Mouse (Mus musculus): ENCODE data around the gene Tbca. TPM values are rescaled to one million over a fixed set of nuclear protein-coding genes. Genes with fewer than 3 reads are reported as not detected.
A peak's percentile ranks its signal among the peaks of the same experiment; 100 is the strongest.

The Tbca gene
- total RNA-seq (2021) = 100 to 1,000 TPM; 110 to 128 TPM

GRCm38 (mm10) chr13:94788771-94789649, at the start of gene Tbca:
Tbca (plus strand) TSS chr13:94788910.
- intact Hi-C loops (cut with DNase I) = no loop called here
- DNase-seq (ENCODE audit: low spot score in 2 of 2) = peak; percentile 85

GRCm38 (mm10) chr13:94745176-94745575, 43.5 kb upstream of the Tbca start:
- intact Hi-C loops (cut with DNase I) = no loop called here
- no peak for DNase-seq (ENCODE audit: low spot score in 2 of 2)

GRCm38 (mm10) chr13:94765852-94766251, 22.9 kb upstream of the Tbca start:
- DNase-seq (ENCODE audit: low spot score in 2 of 2) = no peak
- intact Hi-C loops (cut with DNase I) = no loop called here

- intact Hi-C loops (cut with DNase I) = no loop called here
- no peak for DNase-seq (ENCODE audit: low spot score in 2 of 2)
These were observed 20.1 kb upstream of the Tbca start for GRCm38 (mm10) chr13:94768460-94769154.

- intact Hi-C loops (cut with DNase I) = no loop called here
- no peak for DNase-seq (ENCODE audit: low spot score in 2 of 2)
These were observed 19.6 kb upstream of the Tbca start for GRCm38 (mm10) chr13:94769155-94769470.

- intact Hi-C loops (cut with DNase I) = no loop called here
- peak in 1 of 2 experiments; percentile 9 for DNase-seq (ENCODE audit: low spot score in 2 of 2)
These were observed 1.8 kb upstream of the Tbca start for GRCm38 (mm10) chr13:94786866-94787265.

- DNase-seq (ENCODE audit: low spot score in 2 of 2) = no peak
- intact Hi-C loops (cut with DNase I) = no loop called here
These were observed 6.0 kb downstream of the Tbca start for GRCm38 (mm10) chr13:94794689-94795088.

- DNase-seq (ENCODE audit: low spot score in 2 of 2) = no peak
- intact Hi-C loops (cut with DNase I) = no loop called here
These were observed 14.9 kb downstream of the Tbca start for GRCm38 (mm10) chr13:94803480-94804057.

GRCm38 (mm10) chr13:94806315-94807179, 17.8 kb downstream of the Tbca start:
- intact Hi-C loops (cut with DNase I) = no loop called here
- no peak for DNase-seq (ENCODE audit: low spot score in 2 of 2)

GRCm38 (mm10) chr13:94808596-94808995, 19.9 kb downstream of the Tbca start:
- intact Hi-C loops (cut with DNase I) = no loop called here
- no peak for DNase-seq (ENCODE audit: low spot score in 2 of 2)

GRCm38 (mm10) chr13:94809724-94810123, 21.0 kb downstream of the Tbca start:
- intact Hi-C loops (cut with DNase I) = no loop called here
- no peak for DNase-seq (ENCODE audit: low spot score in 2 of 2)

- intact Hi-C loops (cut with DNase I) = no loop called here
- no peak for DNase-seq (ENCODE audit: low spot score in 2 of 2)
These were observed 22.7 kb downstream of the Tbca start for GRCm38 (mm10) chr13:94811451-94811850.

- DNase-seq (ENCODE audit: low spot score in 2 of 2) = no peak
- intact Hi-C loops (cut with DNase I) = no loop called here
These were observed 25.1 kb downstream of the Tbca start for GRCm38 (mm10) chr13:94813770-94814169.

GRCm38 (mm10) chr13:94820516-94820915, 31.8 kb downstream of the Tbca start:
- DNase-seq (ENCODE audit: low spot score in 2 of 2) = no peak
- intact Hi-C loops (cut with DNase I) = no loop called here

GRCm38 (mm10) chr13:94820956-94821355, 32.2 kb downstream of the Tbca start:
- DNase-seq (ENCODE audit: low spot score in 2 of 2) = no peak
- intact Hi-C loops (cut with DNase I) = no loop called here

- intact Hi-C loops (cut with DNase I) = no loop called here
- DNase-seq (ENCODE audit: low spot score in 2 of 2) = no peak
These were observed 37.7 kb downstream of the Tbca start for GRCm38 (mm10) chr13:94826389-94826788.

- intact Hi-C loops (cut with DNase I) = no loop called here
- no peak for DNase-seq (ENCODE audit: low spot score in 2 of 2)
These were observed 38.3 kb downstream of the Tbca start for GRCm38 (mm10) chr13:94826986-94827385.

GRCm38 (mm10) chr13:94827847-94828246, 39.1 kb downstream of the Tbca start:
- intact Hi-C loops (cut with DNase I) = no loop called here
- no peak for DNase-seq (ENCODE audit: low spot score in 2 of 2)

GRCm38 (mm10) chr13:94838047-94838720, 49.5 kb downstream of the Tbca start:
- no peak for DNase-seq (ENCODE audit: low spot score in 2 of 2)
- intact Hi-C loops (cut with DNase I) = no loop called here
